In genomic region chr4:12629375-12629821, GRCm38 (mm10) we compare ENCODE assay signal across 16 mouse cellular contexts.
DNase-seq lines count a peak whose midpoint lies in the region; ATAC-seq and TF ChIP-seq lines count a peak whose summit lies in the region.
"Had no signal": no experiment of that assay in that cellular context is flagged by ENCODE, and none has a peak within 500 bp of the region (broad histone marks: within the 10 kb centered on the region; RNA-seq: fewer than 3 reads in every experiment).

No protein-coding gene starts in this region.

- H3K9me3 ChIP-seq in forebrain, embryonic 11.5 days (ENCODE audit: control insufficient read depth, low read length) = no peaks in the 10 kb centered on the region
- no peaks in the 10 kb centered on the region for H3K9me3 ChIP-seq in forebrain, embryonic 10.5 days
- H3K9me3 ChIP-seq in forebrain, embryonic 14.5 days (replicated peaks; ENCODE audit: control insufficient read depth, low read length) = no peaks in the 10 kb centered on the region
- H3K9me3 ChIP-seq in hindbrain, embryonic 16.5 days (ENCODE audit: control insufficient read depth, low read length) = no peaks in the 10 kb centered on the region
- no peaks in the 10 kb centered on the region for H3K9me3 ChIP-seq in midbrain, postnatal 0 days (ENCODE audit: low read length)
- no peaks in the 10 kb centered on the region for H3K9me3 ChIP-seq in limb, embryonic 10.5 days (replicated peaks)
- H3K9me3 ChIP-seq: embryonic facial prominence, embryonic 15.5 days had no signal

- H3K9ac ChIP-seq in forebrain, embryonic 11.5 days (ENCODE audit: low read length) = no peak overlapping the region
- H3K9ac ChIP-seq in forebrain, embryonic 14.5 days (ENCODE audit: low read length) = no peak overlapping the region
- no peak overlapping the region for H3K9ac ChIP-seq in hindbrain, embryonic 16.5 days (ENCODE audit: low read depth, low read length)
- H3K9ac ChIP-seq in midbrain, postnatal 0 days (replicated peaks; ENCODE audit: low read length, poor library complexity, severe bottlenecking) = no peak overlapping the region
- H3K9ac ChIP-seq: embryonic facial prominence, embryonic 15.5 days; liver, embryonic 14.5 days had no signal

- H3K4me3 ChIP-seq in forebrain, embryonic 11.5 days (ENCODE audit: low read depth, low read length) = no peak overlapping the region
- no peak overlapping the region for H3K4me3 ChIP-seq in forebrain, embryonic 10.5 days
- no peak overlapping the region for H3K4me3 ChIP-seq in forebrain, embryonic 14.5 days (ENCODE audit: low read depth, low read length)
- H3K4me3 ChIP-seq in hindbrain, embryonic 16.5 days (ENCODE audit: low read length) = no peak overlapping the region
- no peak overlapping the region for H3K4me3 ChIP-seq in midbrain, postnatal 0 days (ENCODE audit: low read depth, low read length)
- H3K4me3 ChIP-seq in limb, embryonic 10.5 days = no peak overlapping the region
- H3K4me3 ChIP-seq: embryonic facial prominence, embryonic 15.5 days; myocyte had no signal

- no peak for TF ChIP-seq CTCF in midbrain, postnatal 0 days (IDR thresholded peaks at IDR 0.05)

- peaks cover 10% of the 10 kb centered on the region; the same call in 1 of the 2 replicates for H3K27me3 ChIP-seq in forebrain, embryonic 11.5 days (ENCODE audit: control insufficient read depth, insufficient read depth, low read length)
- H3K27me3 ChIP-seq in forebrain, embryonic 10.5 days (ENCODE audit: poor library complexity, severe bottlenecking) = peaks cover 72% of the 10 kb centered on the region
- peaks cover 20% of the 10 kb centered on the region for H3K27me3 ChIP-seq in forebrain, embryonic 14.5 days (replicated peaks; ENCODE audit: control insufficient read depth, insufficient read depth, low read length)
- no peaks in the 10 kb centered on the region; the same call in 1 of the 2 replicates for H3K27me3 ChIP-seq in hindbrain, embryonic 16.5 days (replicated peaks; ENCODE audit: control insufficient read depth, insufficient read depth, low read length)
- no peaks in the 10 kb centered on the region for H3K27me3 ChIP-seq in midbrain, postnatal 0 days (ENCODE audit: insufficient read depth, low read length)
- no peaks in the 10 kb centered on the region for H3K27me3 ChIP-seq in limb, embryonic 10.5 days (ENCODE audit: low read depth, poor library complexity, severe bottlenecking)
- H3K27me3 ChIP-seq: embryonic facial prominence, embryonic 15.5 days had no signal

- no peaks in the 10 kb centered on the region for H3K36me3 ChIP-seq in forebrain, embryonic 11.5 days (ENCODE audit: control insufficient read depth, insufficient read depth, low read length)
- no peaks in the 10 kb centered on the region for H3K36me3 ChIP-seq in forebrain, embryonic 10.5 days (replicated peaks)
- H3K36me3 ChIP-seq in forebrain, embryonic 14.5 days (ENCODE audit: control insufficient read depth, insufficient read depth, low read length) = no peaks in the 10 kb centered on the region
- H3K36me3 ChIP-seq in hindbrain, embryonic 16.5 days (ENCODE audit: control insufficient read depth, insufficient read depth, low read length) = no peaks in the 10 kb centered on the region
- H3K36me3 ChIP-seq in midbrain, postnatal 0 days (ENCODE audit: insufficient read depth, low read length) = no peaks in the 10 kb centered on the region
- no peaks in the 10 kb centered on the region for H3K36me3 ChIP-seq in limb, embryonic 10.5 days
- H3K36me3 ChIP-seq: embryonic facial prominence, embryonic 15.5 days had no signal

- no peak for DNase-seq in forebrain, embryonic 11.5 days (ENCODE audit: low spot score)
- no peak for DNase-seq in forebrain, embryonic 10.5 days (ENCODE audit: extremely low spot score, low spot score)
- peak; percentile 87 for DNase-seq in forebrain, embryonic 14.5 days (ENCODE audit: low spot score)
- peak; percentile 60 for DNase-seq in midbrain, postnatal 0 days (ENCODE audit: low spot score)
- no peak for DNase-seq in kidney, postnatal 25 days
- no peak for DNase-seq in limb, embryonic 10.5 days (ENCODE audit: low spot score)
- DNase-seq in cerebellum, adult 11 months = no peak
- DNase-seq: cerebellum, postnatal 25 days; kidney, postnatal 10 days; lung, postnatal 36 days; thymus, postnatal 4 days had no signal

- 39% methylated on average over 2 of the region's 2 CpGs for WGBS in forebrain, embryonic 11.5 days
- WGBS in forebrain, embryonic 10.5 days = 63% methylated on average over 2 of the region's 2 CpGs
- WGBS in forebrain, embryonic 14.5 days = 4% methylated on average over 2 of the region's 2 CpGs
- 11% methylated on average over 2 of the region's 2 CpGs for WGBS in hindbrain, embryonic 16.5 days
- 28% methylated on average over 2 of the region's 2 CpGs for WGBS in midbrain, postnatal 0 days
- WGBS in limb, embryonic 10.5 days = 74% methylated on average over 2 of the region's 2 CpGs

- ATAC-seq in forebrain, embryonic 11.5 days (replicated peaks; ENCODE audit: low FRiP score) = peak; percentile 84
- ATAC-seq in forebrain, embryonic 14.5 days = peak; percentile 94
- ATAC-seq in hindbrain, embryonic 16.5 days = peak; percentile 89
- no peak for ATAC-seq in midbrain, postnatal 0 days (ENCODE audit: low FRiP score)
- ATAC-seq: inflammation-experienced regulatory T-cells, adult 6 months had no signal

- H3K27ac ChIP-seq in forebrain, embryonic 11.5 days (ENCODE audit: low read depth, low read length) = no peak overlapping the region
- no peak overlapping the region for H3K27ac ChIP-seq in forebrain, embryonic 10.5 days
- H3K27ac ChIP-seq in forebrain, embryonic 14.5 days (ENCODE audit: low read depth, low read length) = no peak overlapping the region
- no peak overlapping the region for H3K27ac ChIP-seq in hindbrain, embryonic 16.5 days (ENCODE audit: low read depth, low read length)
- no peak overlapping the region for H3K27ac ChIP-seq in midbrain, postnatal 0 days (ENCODE audit: low read depth, low read length)
- H3K27ac ChIP-seq in limb, embryonic 10.5 days = no peak overlapping the region; the same call in 1 of the 2 replicates
- H3K27ac ChIP-seq: embryonic facial prominence, embryonic 15.5 days; liver, embryonic 14.5 days had no signal

- H3K4me2 ChIP-seq in forebrain, embryonic 11.5 days (ENCODE audit: low read depth, low read length, severe bottlenecking) = no peak overlapping the region
- H3K4me2 ChIP-seq in forebrain, embryonic 14.5 days (ENCODE audit: low read length) = no peak overlapping the region
- H3K4me2 ChIP-seq in hindbrain, embryonic 16.5 days (ENCODE audit: low read length) = no peak overlapping the region
- H3K4me2 ChIP-seq in midbrain, postnatal 0 days (ENCODE audit: low read depth, low read length, poor library complexity, severe bottlenecking) = no peak overlapping the region
- H3K4me2 ChIP-seq: embryonic facial prominence, embryonic 15.5 days had no signal

- no peaks in the 10 kb centered on the region; the same call in 1 of the 2 replicates for H3K4me1 ChIP-seq in forebrain, embryonic 11.5 days (replicated peaks; ENCODE audit: control insufficient read depth, insufficient read depth, low read length)
- H3K4me1 ChIP-seq in forebrain, embryonic 10.5 days = peaks cover 26% of the 10 kb centered on the region
- H3K4me1 ChIP-seq in forebrain, embryonic 14.5 days (ENCODE audit: control insufficient read depth, insufficient read depth, low read length) = peaks cover 8% of the 10 kb centered on the region
- no peaks in the 10 kb centered on the region for H3K4me1 ChIP-seq in hindbrain, embryonic 16.5 days (ENCODE audit: control insufficient read depth, insufficient read depth, low read depth, low read length)
- no peaks in the 10 kb centered on the region for H3K4me1 ChIP-seq in midbrain, postnatal 0 days (ENCODE audit: insufficient read depth, low read length)
- H3K4me1 ChIP-seq in limb, embryonic 10.5 days = peaks cover 21% of the 10 kb centered on the region
- H3K4me1 ChIP-seq: embryonic facial prominence, embryonic 15.5 days had no signal

Comparison
In these comparisons a context has a peak if more than half of its experiments do, and no peak if none do; other contexts are left out.
1. DNase-seq: peak in forebrain, embryonic 14.5 days (single experiment) and midbrain, postnatal 0 days (single experiment); none in forebrain, embryonic 11.5 days (single experiment), forebrain, embryonic 10.5 days (single experiment), kidney, postnatal 25 days (0 of 2), limb, embryonic 10.5 days (single experiment) and cerebellum, adult 11 months (single experiment).